Mouse (Mus musculus): ENCODE measurements at regions not wholly inside any gene's neighbourhood (a gene's known extent, or its start where the extent isn't known, plus 50 kb on each side); places are given as distances from the start of the nearest gene placed in this dataset.
"Not testable (repeated sequence)": the region's sequence is repeated elsewhere in the genome, so short reads cannot be mapped to it uniquely, and the experiment has no call there.

DNA sequence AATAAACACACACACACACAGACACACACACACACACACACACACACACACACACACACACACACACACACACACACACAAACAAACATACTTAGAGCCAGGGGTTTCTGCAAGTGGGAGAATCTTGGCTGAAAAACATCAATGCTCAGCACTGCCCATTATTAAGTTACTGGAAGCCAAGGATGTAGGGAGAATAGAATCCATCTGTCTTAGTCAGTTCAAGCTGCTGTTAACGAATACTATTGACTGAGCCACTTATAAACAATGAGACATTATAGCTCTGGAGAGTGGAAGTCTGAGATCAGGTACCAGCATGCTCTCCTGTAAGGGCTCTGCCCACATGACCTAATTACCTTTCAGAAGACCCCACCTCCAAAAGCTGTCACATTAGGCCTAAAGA, 87.4 kb downstream of the Fam174b start:
- WGBS, result 31% methylated on average over 1 of the region's 1 CpGs
- Histone ChIP-seq H3K9ac (ENCODE audit: low read depth, low read length) (no peak overlapping the region), H3K4me1 (replicated peaks; ENCODE audit: control insufficient read depth, insufficient read depth, low read length) (no peaks in the 10 kb centered on the region), H3K4me2 (replicated peaks; ENCODE audit: low read depth) (no peak overlapping the region), H3K9me3 (ENCODE audit: control insufficient read depth) (no peaks in the 10 kb centered on the region), H3K27me3 (replicated peaks; ENCODE audit: control insufficient read depth, insufficient read depth, low read length) (no peaks in the 10 kb centered on the region), H3K4me3 (ENCODE audit: low read depth, low read length) (no peak overlapping the region), H3K36me3 (ENCODE audit: control insufficient read depth, insufficient read depth) (no peaks in the 10 kb centered on the region), H3K27ac (ENCODE audit: low read depth, low read length) (no peak overlapping the region)
- ATAC-seq, result no peak
- TF ChIP-seq CTCF (IDR thresholded peaks at IDR 0.05; ENCODE audit: low read depth), result no peak

DNA sequence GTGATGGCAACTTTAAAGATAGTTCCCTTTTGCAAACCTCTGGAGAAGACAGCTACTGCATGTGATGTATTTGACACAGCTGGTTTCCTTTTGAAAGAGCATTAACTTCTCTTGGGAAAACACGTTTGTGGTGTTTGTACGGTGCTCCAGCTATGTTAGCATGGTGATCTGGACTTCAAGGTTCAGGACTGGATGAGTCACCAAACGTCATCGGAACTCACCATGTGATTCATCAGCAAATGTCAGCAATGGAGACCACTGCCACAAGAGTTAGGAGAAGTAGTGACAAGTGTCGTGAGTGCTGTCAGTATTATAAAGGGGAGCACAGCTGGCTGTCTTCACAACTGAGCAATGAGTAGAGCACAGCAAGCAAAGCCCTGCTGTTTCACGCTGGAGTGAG, 90.5 kb downstream of the Fam174b start:
- Histone ChIP-seq H3K4me3 (ENCODE audit: low read depth, low read length) (no peak overlapping the region), H3K4me2 (replicated peaks; ENCODE audit: low read depth) (no peak overlapping the region), H3K4me1 (replicated peaks; ENCODE audit: control insufficient read depth, insufficient read depth, low read length) (no peaks in the 10 kb centered on the region), H3K9me3 (ENCODE audit: control insufficient read depth) (no peaks in the 10 kb centered on the region), H3K36me3 (ENCODE audit: control insufficient read depth, insufficient read depth) (no peaks in the 10 kb centered on the region), H3K9ac (ENCODE audit: low read depth, low read length) (no peak overlapping the region), H3K27me3 (replicated peaks; ENCODE audit: control insufficient read depth, insufficient read depth, low read length) (no peaks in the 10 kb centered on the region), H3K27ac (ENCODE audit: low read depth, low read length) (no peak overlapping the region)
- ATAC-seq, result no peak
- 67% methylated on average over 6 of the region's 6 CpGs for WGBS
- TF ChIP-seq CTCF (IDR thresholded peaks at IDR 0.05; ENCODE audit: low read depth), result no peak

DNA sequence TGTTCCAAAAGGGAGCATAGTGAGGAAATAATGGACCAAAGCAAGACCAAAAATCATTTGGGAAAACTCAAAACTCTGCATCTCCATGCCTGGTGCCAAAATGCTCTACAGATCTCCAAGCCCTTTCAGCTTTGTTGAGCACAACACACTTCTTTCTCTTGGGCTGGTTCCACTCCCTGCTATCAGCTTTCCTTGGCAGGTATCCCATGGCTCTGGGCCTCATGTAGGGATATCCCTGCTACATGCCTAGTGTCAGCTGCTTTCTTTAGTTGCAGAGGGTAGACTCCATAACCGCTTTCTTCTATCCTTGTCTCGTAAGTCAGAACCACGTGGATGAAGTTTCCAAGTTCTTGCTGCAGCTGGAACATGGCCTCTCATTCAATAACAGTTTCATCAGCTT, 100.3 kb downstream of the Fam174b start:
- H3K27ac ChIP-seq (ENCODE audit: low read depth, low read length), result no peak overlapping the region
- TF ChIP-seq CTCF (IDR thresholded peaks at IDR 0.05; ENCODE audit: low read depth), result no peak
- 90% methylated on average over 3 of the region's 3 CpGs for WGBS
- no peak overlapping the region for H3K4me3 ChIP-seq (ENCODE audit: low read depth, low read length)
- H3K9me3 ChIP-seq (ENCODE audit: control insufficient read depth), result no peaks in the 10 kb centered on the region
- H3K9ac ChIP-seq (ENCODE audit: low read depth, low read length), result no peak overlapping the region
- H3K36me3 ChIP-seq (ENCODE audit: control insufficient read depth, insufficient read depth), result no peaks in the 10 kb centered on the region
- no peaks in the 10 kb centered on the region for H3K27me3 ChIP-seq (replicated peaks; ENCODE audit: control insufficient read depth, insufficient read depth, low read length)
- H3K4me2 ChIP-seq (replicated peaks; ENCODE audit: low read depth), result no peak overlapping the region
- H3K4me1 ChIP-seq (replicated peaks; ENCODE audit: control insufficient read depth, insufficient read depth, low read length), result no peaks in the 10 kb centered on the region
- ATAC-seq, result no peak

- no peak for TF ChIP-seq CTCF (IDR thresholded peaks at IDR 0.05; ENCODE audit: low read depth)
- 71% methylated on average over 9 of the region's 9 CpGs for WGBS
- ATAC-seq, result no peak
Observed at GRCm38 (mm10) chr7:73852184-73852583, 112.1 kb downstream of the Fam174b start.

DNA sequence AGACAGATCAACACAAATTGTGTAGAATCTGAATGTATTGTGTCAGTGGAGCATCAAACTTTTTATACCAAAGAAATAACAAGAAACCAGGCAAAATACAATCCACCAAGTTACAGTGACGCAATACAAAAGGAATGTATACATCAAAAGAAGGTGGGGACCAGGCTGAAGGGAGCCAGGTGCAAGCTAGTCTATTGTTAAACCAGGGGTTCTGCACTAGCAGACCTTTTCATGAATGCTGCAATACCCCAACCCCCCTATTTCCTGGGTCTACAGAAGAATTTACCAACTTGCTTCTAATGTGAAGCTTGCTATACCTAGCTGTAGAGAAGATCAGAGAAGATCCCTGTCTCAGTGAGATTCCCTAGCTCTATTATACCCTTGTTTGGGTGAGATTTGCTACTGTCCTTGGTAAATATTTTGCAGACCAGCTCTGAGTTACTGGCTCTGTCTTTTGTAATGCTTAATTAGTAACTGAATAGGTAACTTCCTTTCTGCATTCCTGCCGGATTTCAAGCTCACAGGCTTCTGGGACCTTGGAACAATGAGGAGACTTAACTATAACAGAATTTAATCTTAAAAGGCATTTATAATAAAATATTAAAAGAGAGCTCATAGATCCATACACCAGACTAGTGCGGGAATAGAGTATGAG, 113.3 kb downstream of the Fam174b start:
- not testable (repeated sequence) for H3K9me3 ChIP-seq (ENCODE audit: control insufficient read depth); H3K36me3 ChIP-seq (ENCODE audit: control insufficient read depth, insufficient read depth); H3K4me3 ChIP-seq (ENCODE audit: low read depth, low read length); H3K9ac ChIP-seq (ENCODE audit: low read depth, low read length); H3K27ac ChIP-seq (ENCODE audit: low read depth, low read length); H3K4me1 ChIP-seq (replicated peaks; ENCODE audit: control insufficient read depth, insufficient read depth, low read length); H3K27me3 ChIP-seq (replicated peaks; ENCODE audit: control insufficient read depth, insufficient read depth, low read length); ATAC-seq; H3K4me2 ChIP-seq (replicated peaks; ENCODE audit: low read depth)
- WGBS, result 61% methylated on average over 3 of the region's 3 CpGs

More at GRCm38 (mm10) chr7:73852184-73852583, 112.1 kb downstream of the Fam174b start:
- Histone ChIP-seq H3K4me1 (replicated peaks; ENCODE audit: control insufficient read depth, insufficient read depth, low read length) (no peaks in the 10 kb centered on the region), H3K27ac (ENCODE audit: low read depth, low read length) (no peak overlapping the region), H3K4me3 (ENCODE audit: low read depth, low read length) (no peak overlapping the region), H3K9ac (ENCODE audit: low read depth, low read length) (no peak overlapping the region), H3K36me3 (ENCODE audit: control insufficient read depth, insufficient read depth) (no peaks in the 10 kb centered on the region), H3K4me2 (replicated peaks; ENCODE audit: low read depth) (no peak overlapping the region), H3K27me3 (replicated peaks; ENCODE audit: control insufficient read depth, insufficient read depth, low read length) (no peaks in the 10 kb centered on the region), H3K9me3 (ENCODE audit: control insufficient read depth) (no peaks in the 10 kb centered on the region)

- H3K27me3 ChIP-seq (replicated peaks; ENCODE audit: control insufficient read depth, insufficient read depth, low read length), result no peaks in the 10 kb centered on the region
- H3K9ac ChIP-seq (ENCODE audit: low read depth, low read length), result no peak overlapping the region
- no peak overlapping the region for H3K27ac ChIP-seq (ENCODE audit: low read depth, low read length)
- no peak overlapping the region for H3K4me3 ChIP-seq (ENCODE audit: low read depth, low read length)
- peak; percentile 86 for TF ChIP-seq CTCF (IDR thresholded peaks at IDR 0.05; ENCODE audit: low read depth)
- no peaks in the 10 kb centered on the region for H3K4me1 ChIP-seq (replicated peaks; ENCODE audit: control insufficient read depth, insufficient read depth, low read length)
- H3K4me2 ChIP-seq (replicated peaks; ENCODE audit: low read depth), result no peak overlapping the region
- H3K36me3 ChIP-seq (ENCODE audit: control insufficient read depth, insufficient read depth), result no peaks in the 10 kb centered on the region
- WGBS, result 45% methylated on average over 4 of the region's 4 CpGs
- no peaks in the 10 kb centered on the region for H3K9me3 ChIP-seq (ENCODE audit: control insufficient read depth)
- no peak for ATAC-seq
Observed at GRCm38 (mm10) chr7:73855489-73855888, 115.4 kb downstream of the Fam174b start.

- WGBS, result 81% methylated on average over 6 of the region's 6 CpGs
- TF ChIP-seq CTCF (IDR thresholded peaks at IDR 0.05; ENCODE audit: low read depth), result no peak
- no peaks in the 10 kb centered on the region for H3K4me1 ChIP-seq (replicated peaks; ENCODE audit: control insufficient read depth, insufficient read depth, low read length)
- no peak for ATAC-seq
- no peak overlapping the region for H3K4me3 ChIP-seq (ENCODE audit: low read depth, low read length)
- H3K9ac ChIP-seq (ENCODE audit: low read depth, low read length), result no peak overlapping the region
- no peak overlapping the region for H3K4me2 ChIP-seq (replicated peaks; ENCODE audit: low read depth)
- no peak overlapping the region for H3K27ac ChIP-seq (ENCODE audit: low read depth, low read length)
- no peaks in the 10 kb centered on the region for H3K9me3 ChIP-seq (ENCODE audit: control insufficient read depth)
- no peaks in the 10 kb centered on the region for H3K27me3 ChIP-seq (replicated peaks; ENCODE audit: control insufficient read depth, insufficient read depth, low read length)
- H3K36me3 ChIP-seq (ENCODE audit: control insufficient read depth, insufficient read depth), result no peaks in the 10 kb centered on the region
Observed at GRCm38 (mm10) chr7:73856908-73857307, 116.8 kb downstream of the Fam174b start.
